Mouse (Mus musculus): ENCODE results near the gene Lce1h.
A peak's percentile ranks its signal among the peaks of the same experiment; 100 is the strongest.

Gene Lce1h

DNA sequence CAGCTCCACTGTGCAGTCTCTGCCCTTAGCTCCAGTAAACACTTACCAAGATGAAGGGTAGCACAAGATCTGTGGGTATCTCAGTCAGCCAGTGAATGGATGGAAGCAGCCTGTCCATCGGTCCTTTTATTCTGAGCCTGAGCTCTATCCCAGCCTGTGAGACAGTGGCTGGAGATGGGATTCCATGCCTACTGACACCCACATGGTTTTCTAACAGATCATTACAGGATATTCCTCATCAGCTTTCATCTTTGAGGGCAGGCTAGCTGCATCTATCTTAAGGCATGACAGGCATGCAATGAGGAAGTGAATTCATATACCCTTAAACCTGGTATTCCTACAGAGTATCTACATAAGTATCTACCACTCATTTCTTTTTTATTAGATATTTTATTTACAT lies at the start of gene Lce1h:
Gene Lce1h (minus strand): TSS at position 101 of the 400 bp plus-strand sequence.
- no peak for DNase-seq (ENCODE audit: low spot score)

- DNase-seq (ENCODE audit: low spot score) = no peak
Observed at GRCm38 (mm10) chr3:92807791-92808190, 42.9 kb upstream of the Lce1h start, which contains the start of gene Lce1k. Gene Lce1k (minus strand): TSS chr3:92807891.

- DNase-seq (ENCODE audit: low spot score) = no peak
Observed at GRCm38 (mm10) chr3:92790414-92790813, 25.5 kb upstream of the Lce1h start, which contains the start of gene Lce1j. Gene Lce1j (minus strand): TSS chr3:92790514.

DNA sequence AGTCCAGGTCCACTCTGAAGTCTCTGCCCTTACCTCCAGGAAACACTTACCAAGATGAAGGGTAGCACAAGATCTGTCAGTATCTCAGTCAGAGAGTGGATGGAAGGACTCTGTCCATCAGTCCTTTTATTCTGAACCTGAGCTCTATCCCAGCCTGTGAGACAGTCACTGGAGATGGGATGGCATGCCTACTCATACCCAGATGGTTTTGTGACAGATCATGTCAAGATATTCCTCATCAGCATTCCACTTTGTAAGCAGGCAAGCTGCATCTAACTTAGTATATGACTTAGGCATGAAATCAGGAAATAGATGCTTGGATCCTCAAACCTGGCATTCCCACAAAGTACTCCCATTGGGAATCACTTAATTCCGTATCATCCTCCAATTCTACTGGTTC lies 13.9 kb upstream of the Lce1h start, which contains the start of gene Lce1i:
Gene Lce1i (minus strand): TSS at position 101 of the 400 bp plus-strand sequence.
- no peak for DNase-seq (ENCODE audit: low spot score)

DNA sequence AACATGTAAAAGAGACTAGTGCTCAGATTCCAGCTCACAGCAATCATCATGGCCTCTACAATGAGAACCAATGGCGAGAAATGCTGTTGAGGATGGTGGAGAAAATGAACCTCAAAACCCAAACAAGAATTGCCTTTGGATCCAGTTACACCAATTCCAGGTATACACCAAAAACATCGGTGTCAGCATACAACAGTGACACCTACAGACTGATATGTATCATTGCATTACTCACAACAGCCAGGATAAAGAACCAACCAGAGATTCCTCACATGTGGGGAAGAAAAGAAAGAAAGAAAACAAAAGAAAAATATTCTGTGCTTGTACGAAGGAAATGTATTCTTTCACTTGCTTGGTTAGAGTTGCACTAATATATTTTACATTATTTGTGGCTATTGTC lies 6.7 kb upstream of the Lce1h start:
- DNase-seq (ENCODE audit: low spot score) = peak; percentile 22

DNA sequence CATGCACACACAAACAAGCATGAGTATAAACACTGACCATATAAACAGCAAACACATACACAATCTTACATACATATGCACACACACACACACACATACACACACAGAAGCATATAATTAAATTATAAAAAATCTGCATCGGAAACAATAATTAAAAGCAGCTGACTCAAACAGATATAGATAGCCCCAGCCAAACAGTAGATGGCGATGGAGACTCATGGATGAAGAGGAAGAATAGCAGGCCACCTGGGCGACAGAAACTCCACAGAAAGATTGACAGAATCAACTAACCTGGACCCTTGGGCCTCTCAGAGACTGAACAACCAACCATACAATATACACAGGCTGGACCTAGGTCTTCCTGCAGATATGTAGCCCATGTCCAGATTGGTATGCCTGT lies 11.7 kb downstream of the Lce1h start:
- DNase-seq (ENCODE audit: low spot score) = no peak

DNA sequence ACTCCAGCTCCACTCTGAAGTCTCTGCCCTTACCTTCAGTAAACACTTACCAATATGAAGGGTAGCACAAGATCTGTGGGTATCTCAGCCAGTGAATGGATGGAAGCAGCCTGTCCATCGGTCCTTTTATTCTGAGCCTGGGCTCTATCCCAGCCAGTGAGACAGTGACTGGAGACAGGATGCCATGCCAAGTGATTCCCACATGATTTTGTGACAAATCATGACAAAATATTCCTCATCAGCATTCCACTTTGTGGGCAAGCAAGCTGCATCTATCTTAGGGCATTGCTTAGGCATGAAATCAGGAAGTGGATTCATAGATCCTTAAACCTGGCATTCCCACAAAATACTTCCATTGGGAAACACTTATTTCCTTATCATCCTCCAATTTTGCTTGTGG lies 12.6 kb downstream of the Lce1h start, which contains the start of gene Lce1g:
Gene Lce1g (minus strand): TSS at position 101 of the 400 bp plus-strand sequence.
- DNase-seq (ENCODE audit: low spot score) = no peak

- DNase-seq (ENCODE audit: low spot score) = no peak
Observed at GRCm38 (mm10) chr3:92738996-92739395, 25.9 kb downstream of the Lce1h start, which contains the start of gene Gm38119. Gene Gm38119 (minus strand): TSS chr3:92739096.

GRCm38 (mm10) chr3:92722631-92723030 lies 42.2 kb downstream of the Lce1h start:
- peak; percentile 4 for DNase-seq (ENCODE audit: low spot score)

- DNase-seq (ENCODE audit: low spot score) = no peak
Observed at GRCm38 (mm10) chr3:92720250-92720649, 44.6 kb downstream of the Lce1h start, which contains the start of gene Lce1f. Gene Lce1f (minus strand): TSS chr3:92720350.

DNA sequence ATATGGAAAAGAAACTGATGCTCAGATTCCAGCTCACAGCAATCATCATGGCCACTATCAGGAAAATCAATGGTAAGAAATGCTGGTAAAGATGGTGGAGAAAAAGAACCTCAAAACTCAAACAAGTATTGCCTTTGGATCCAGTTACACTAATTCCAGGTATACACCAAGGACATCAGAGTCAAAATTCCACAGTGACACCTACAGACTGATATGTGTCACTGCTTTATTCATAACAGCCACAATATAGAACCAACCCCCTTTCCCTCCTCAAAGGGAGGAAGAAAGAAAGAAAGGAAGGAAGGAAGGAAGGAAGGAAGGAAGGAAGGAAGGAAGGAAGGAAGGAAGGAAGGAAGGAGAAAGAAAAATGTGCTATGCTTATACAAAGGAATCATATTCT lies 49.7 kb downstream of the Lce1h start:
- DNase-seq (ENCODE audit: low spot score) = peak; percentile 4
